Mouse (Mus musculus): Measurements from ENCODE around the gene Syf2. TPM values are rescaled to one million over a fixed set of nuclear protein-coding genes. Genes with fewer than 3 reads are reported as not detected.

The Syf2 gene
- polyA plus RNA-seq, 2 experiments, result 64.3 to 64.5 TPM

- Histone ChIP-seq H3K4me2 (replicated peaks; ENCODE audit: low read depth, low read length, severe bottlenecking) (no peak overlapping the region), H3K27me3 (ENCODE audit: control insufficient read depth, insufficient read depth, low read length) (no peaks in the 10 kb centered on the region), H3K4me1 (ENCODE audit: control insufficient read depth, insufficient read depth, low read length) (peaks cover 7% of the 10 kb centered on the region), H3K4me3 (replicated peaks; ENCODE audit: low read length) (no peak overlapping the region), H3K9me3 (ENCODE audit: control insufficient read depth, low read length) (no peaks in the 10 kb centered on the region), H3K36me3 (ENCODE audit: control insufficient read depth, insufficient read depth, low read length) (peaks cover 7% of the 10 kb centered on the region), H3K27ac (replicated peaks; ENCODE audit: low read depth, low read length) (no peak overlapping the region), H3K9ac (ENCODE audit: low read depth, low read length, severe bottlenecking) (no peak overlapping the region)
- WGBS, result 41% methylated on average over 12 of the region's 12 CpGs
- ATAC-seq (ENCODE audit: low FRiP score, low read depth) (no peak), DNase-seq (ENCODE audit: low spot score) (no peak)
- no peak for TF ChIP-seq POLR2A (IDR thresholded peaks at IDR 0.05; ENCODE audit: borderline replicate concordance, extremely low read depth, insufficient read depth, insufficient read length)
These were observed 10.8 kb upstream of the Syf2 start for GRCm38 (mm10) chr4:134919733-134920540.

- WGBS, result 90% methylated on average over 6 of the region's 6 CpGs
These were observed 10.1 kb upstream of the Syf2 start for GRCm38 (mm10) chr4:134920631-134921030.

GRCm38 (mm10) chr4:134921703-134922102, 9.0 kb upstream of the Syf2 start:
- no peak overlapping the region for H3K27ac ChIP-seq (replicated peaks; ENCODE audit: low read depth, low read length)
- H3K27me3 ChIP-seq (ENCODE audit: control insufficient read depth, insufficient read depth, low read length), result no peaks in the 10 kb centered on the region
- WGBS, result 66% methylated on average over 4 of the region's 4 CpGs
- no peak for TF ChIP-seq POLR2A (IDR thresholded peaks at IDR 0.05; ENCODE audit: borderline replicate concordance, extremely low read depth, insufficient read depth, insufficient read length)
- H3K9ac ChIP-seq (ENCODE audit: low read depth, low read length, severe bottlenecking), result no peak overlapping the region
- no peak for ATAC-seq (ENCODE audit: low FRiP score, low read depth)
- peaks cover 24% of the 10 kb centered on the region for H3K36me3 ChIP-seq (ENCODE audit: control insufficient read depth, insufficient read depth, low read length)
- H3K9me3 ChIP-seq (ENCODE audit: control insufficient read depth, low read length), result no peaks in the 10 kb centered on the region
- no peak overlapping the region for H3K4me3 ChIP-seq (replicated peaks; ENCODE audit: low read length)
- no peak overlapping the region for H3K4me2 ChIP-seq (replicated peaks; ENCODE audit: low read depth, low read length, severe bottlenecking)
- DNase-seq (ENCODE audit: low spot score), result no peak
- H3K4me1 ChIP-seq (ENCODE audit: control insufficient read depth, insufficient read depth, low read length), result peaks cover 15% of the 10 kb centered on the region

More at GRCm38 (mm10) chr4:134920631-134921030, 10.1 kb upstream of the Syf2 start:
- no peak for TF ChIP-seq POLR2A (IDR thresholded peaks at IDR 0.05; ENCODE audit: borderline replicate concordance, extremely low read depth, insufficient read depth, insufficient read length)
- Histone ChIP-seq H3K9ac (ENCODE audit: low read depth, low read length, severe bottlenecking) (no peak overlapping the region), H3K36me3 (ENCODE audit: control insufficient read depth, insufficient read depth, low read length) (peaks cover 13% of the 10 kb centered on the region), H3K4me2 (replicated peaks; ENCODE audit: low read depth, low read length, severe bottlenecking) (no peak overlapping the region), H3K4me1 (ENCODE audit: control insufficient read depth, insufficient read depth, low read length) (peaks cover 9% of the 10 kb centered on the region), H3K4me3 (replicated peaks; ENCODE audit: low read length) (no peak overlapping the region), H3K27me3 (ENCODE audit: control insufficient read depth, insufficient read depth, low read length) (no peaks in the 10 kb centered on the region), H3K9me3 (ENCODE audit: control insufficient read depth, low read length) (no peaks in the 10 kb centered on the region), H3K27ac (replicated peaks; ENCODE audit: low read depth, low read length) (no peak overlapping the region)
- DNase-seq (ENCODE audit: low spot score), result no peak
- no peak for ATAC-seq (ENCODE audit: low FRiP score, low read depth)

GRCm38 (mm10) chr4:134922111-134922924, 8.4 kb upstream of the Syf2 start:
- Histone ChIP-seq H3K9me3 (ENCODE audit: control insufficient read depth, low read length) (no peaks in the 10 kb centered on the region), H3K4me2 (replicated peaks; ENCODE audit: low read depth, low read length, severe bottlenecking) (peak overlapping the region; percentile 97), H3K36me3 (ENCODE audit: control insufficient read depth, insufficient read depth, low read length) (peaks cover 29% of the 10 kb centered on the region), H3K27ac (replicated peaks; ENCODE audit: low read depth, low read length) (peak overlapping the region; percentile 88), H3K9ac (ENCODE audit: low read depth, low read length, severe bottlenecking) (peak overlapping the region; percentile 93), H3K4me1 (ENCODE audit: control insufficient read depth, insufficient read depth, low read length) (peaks cover 15% of the 10 kb centered on the region), H3K27me3 (ENCODE audit: control insufficient read depth, insufficient read depth, low read length) (no peaks in the 10 kb centered on the region), H3K4me3 (replicated peaks; ENCODE audit: low read length) (peak overlapping the region; percentile 99)
- 62% methylated on average over 10 of the region's 10 CpGs for WGBS
- DNase-seq (ENCODE audit: low spot score) (no peak), ATAC-seq (ENCODE audit: low FRiP score, low read depth) (no peak)
- no peak for TF ChIP-seq POLR2A (IDR thresholded peaks at IDR 0.05; ENCODE audit: borderline replicate concordance, extremely low read depth, insufficient read depth, insufficient read length)

GRCm38 (mm10) chr4:134922925-134923244, 7.8 kb upstream of the Syf2 start:
- no peak for TF ChIP-seq POLR2A (IDR thresholded peaks at IDR 0.05; ENCODE audit: borderline replicate concordance, extremely low read depth, insufficient read depth, insufficient read length)
- Histone ChIP-seq H3K4me1 (ENCODE audit: control insufficient read depth, insufficient read depth, low read length) (peaks cover 15% of the 10 kb centered on the region), H3K4me2 (replicated peaks; ENCODE audit: low read depth, low read length, severe bottlenecking) (peak overlapping the region; percentile 97), H3K4me3 (replicated peaks; ENCODE audit: low read length) (peak overlapping the region; percentile 99), H3K9ac (ENCODE audit: low read depth, low read length, severe bottlenecking) (peak overlapping the region; percentile 93), H3K36me3 (ENCODE audit: control insufficient read depth, insufficient read depth, low read length) (peaks cover 35% of the 10 kb centered on the region), H3K9me3 (ENCODE audit: control insufficient read depth, low read length) (no peaks in the 10 kb centered on the region), H3K27ac (replicated peaks; ENCODE audit: low read depth, low read length) (peak overlapping the region; percentile 88), H3K27me3 (ENCODE audit: control insufficient read depth, insufficient read depth, low read length) (no peaks in the 10 kb centered on the region)
- ATAC-seq (ENCODE audit: low FRiP score, low read depth), result peak; percentile 60
- 0% methylated on average over 13 of the region's 13 CpGs for WGBS
- peak; percentile 67 for DNase-seq (ENCODE audit: low spot score)

Data from limb, embryonic 14.5 days (tissue).